Mouse (Mus musculus) liver, embryonic 12.5 days (tissue): ENCODE measurements around the gene Atp13a5. TPM values are rescaled to one million over a fixed set of nuclear protein-coding genes. Genes with fewer than 3 reads are reported as not detected.

Experiments
- ATAC-seq: fragments of 200-750 bp; cut with Nextera tagmentation; 2 replicates; pipeline ENCODE4 v1.8.0; 2017; ENCODE audit warnings: moderate number of reproducible peaks, mild to moderate bottlenecking, moderate library complexity
- H3K27ac ChIP-seq: fragments of 300-500 bp; sonication (generic); 2 replicates; pipeline ENCODE4 v1.5.1; 2016; ENCODE audit warnings: mild to moderate bottlenecking
- H3K27me3 ChIP-seq: fragments of 300-500 bp; sonication (generic); replicated peaks from 2 replicates; pipeline ENCODE4 v1.6.1; 2016; ENCODE audit warnings: mild to moderate bottlenecking, moderate library complexity
- H3K36me3 ChIP-seq: fragments of 300-500 bp; sonication (generic); 2 replicates; pipeline ENCODE4 v1.6.1; 2016; ENCODE audit warnings: mild to moderate bottlenecking, moderate library complexity
- H3K4me1 ChIP-seq: fragments of 300-500 bp; sonication (generic); 2 replicates; pipeline ENCODE4 v1.6.1; 2016
- H3K4me2 ChIP-seq: fragments of 300-500 bp; sonication (generic); 2 replicates; pipeline ENCODE4 v1.6.1; 2016; ENCODE audit warnings: mild to moderate bottlenecking, moderate library complexity
- H3K4me3 ChIP-seq: fragments of 300-500 bp; sonication (generic); 2 replicates; pipeline ENCODE4 v1.5.1; 2016; ENCODE audit warnings: mild to moderate bottlenecking, moderate library complexity
- H3K9ac ChIP-seq: fragments of 300-500 bp; sonication (generic); 2 replicates; pipeline ENCODE4 v1.6.1; 2016; ENCODE audit warnings: mild to moderate bottlenecking, moderate library complexity
- H3K9me3 ChIP-seq: fragments of 300-500 bp; sonication (generic); replicated peaks from 2 replicates; pipeline ENCODE4 v1.6.1; 2016; ENCODE audit warnings: mild to moderate bottlenecking, moderate library complexity
- whole genome bisulfite sequencing: fragments of 180-500 bp; shearing (Covaris S2); methylation state at CpG from one replicate; pipeline ENCODE4 v1.1.7; 2016; ENCODE audit not compliant: insufficient replicate concordance; 5-methylcytosine and 5-hydroxymethylcytosine counted together
- polyA plus RNA-seq: library from polyadenylated mRNA; unstranded; fragments of >200 nt; fragmentation: Nextera tagmentation; extraction: Ambion mirVana; gene quantifications from 2 replicates; pipeline ENCODE4 v1.2.1, GENCODE M21; 2016

Atp13a5 gene
- not detected in 2 replicates for polyA plus RNA-seq

- Histone ChIP-seq H3K4me1 (no peaks in the 10 kb centered on the region), H3K9ac (no peak within 1 kb of the TSS), H3K9me3 (no peaks in the 10 kb centered on the region), H3K4me2 (no peak within 1 kb of the TSS), H3K4me3 (no peak within 1 kb of the TSS), H3K36me3 (no peaks in the 10 kb centered on the region), H3K27me3 (no peaks in the 10 kb centered on the region), H3K27ac (no peak within 1 kb of the TSS)
- no peak for ATAC-seq
- WGBS: 56% methylated on average over 4 of the region's 4 CpGs
Observed at GRCm38 (mm10) chr16:29378458-29378857, at the start of gene Atp13a5. Gene Atp13a5 (minus strand): TSS chr16:29378732.

- no peaks in the 10 kb centered on the region for H3K36me3 ChIP-seq
- H3K9me3 ChIP-seq: no peaks in the 10 kb centered on the region
- WGBS: 70% methylated on average over 6 of the region's 6 CpGs
- H3K4me2 ChIP-seq: no peak overlapping the region
- no peak for ATAC-seq
- no peak overlapping the region for H3K4me3 ChIP-seq
- H3K4me1 ChIP-seq: no peaks in the 10 kb centered on the region
- H3K27ac ChIP-seq: no peak overlapping the region
- no peaks in the 10 kb centered on the region for H3K27me3 ChIP-seq
- no peak overlapping the region for H3K9ac ChIP-seq
Observed at GRCm38 (mm10) chr16:29414822-29415221, 36.3 kb upstream of the Atp13a5 start.

GRCm38 (mm10) chr16:29407319-29407718 is 28.8 kb upstream of the Atp13a5 start:
- no peak overlapping the region for H3K4me2 ChIP-seq
- H3K4me3 ChIP-seq: no peak overlapping the region
- no peaks in the 10 kb centered on the region for H3K27me3 ChIP-seq
- H3K27ac ChIP-seq: no peak overlapping the region
- H3K4me1 ChIP-seq: no peaks in the 10 kb centered on the region
- H3K9me3 ChIP-seq: no peaks in the 10 kb centered on the region
- no peak for ATAC-seq
- H3K36me3 ChIP-seq: no peaks in the 10 kb centered on the region
- WGBS: 82% methylated on average over 10 of the region's 10 CpGs
- no peak overlapping the region for H3K9ac ChIP-seq

GRCm38 (mm10) chr16:29399079-29399478 is 20.5 kb upstream of the Atp13a5 start:
- H3K9ac ChIP-seq: no peak overlapping the region
- no peaks in the 10 kb centered on the region for H3K9me3 ChIP-seq
- no peaks in the 10 kb centered on the region for H3K27me3 ChIP-seq
- 56% methylated on average over 2 of the region's 2 CpGs for WGBS
- H3K4me1 ChIP-seq: no peaks in the 10 kb centered on the region
- no peak overlapping the region for H3K4me3 ChIP-seq
- H3K27ac ChIP-seq: no peak overlapping the region
- H3K4me2 ChIP-seq: no peak overlapping the region
- no peaks in the 10 kb centered on the region for H3K36me3 ChIP-seq
- ATAC-seq: no peak

- no peaks in the 10 kb centered on the region for H3K27me3 ChIP-seq
- no peak overlapping the region for H3K9ac ChIP-seq
- H3K36me3 ChIP-seq: no peaks in the 10 kb centered on the region
- no peak overlapping the region for H3K27ac ChIP-seq
- H3K9me3 ChIP-seq: no peaks in the 10 kb centered on the region
- H3K4me3 ChIP-seq: no peak overlapping the region
- no peaks in the 10 kb centered on the region for H3K4me1 ChIP-seq
- 68% methylated on average over 4 of the region's 4 CpGs for WGBS
- H3K4me2 ChIP-seq: no peak overlapping the region
- no peak for ATAC-seq
Observed at GRCm38 (mm10) chr16:29384781-29385180, 6.2 kb upstream of the Atp13a5 start.

GRCm38 (mm10) chr16:29374636-29375035 is 3.9 kb downstream of the Atp13a5 start:
- 71% methylated on average over 8 of the region's 8 CpGs for WGBS

GRCm38 (mm10) chr16:29331351-29332044 is 47.0 kb downstream of the Atp13a5 start:
- H3K36me3 ChIP-seq: no peaks in the 10 kb centered on the region
- WGBS: 64% methylated on average over 3 of the region's 3 CpGs
- H3K9ac ChIP-seq: no peak overlapping the region
- H3K9me3 ChIP-seq: no peaks in the 10 kb centered on the region
- no peak for ATAC-seq
- no peak overlapping the region for H3K27ac ChIP-seq
- H3K4me2 ChIP-seq: no peak overlapping the region
- H3K4me1 ChIP-seq: no peaks in the 10 kb centered on the region
- H3K27me3 ChIP-seq: no peaks in the 10 kb centered on the region
- no peak overlapping the region for H3K4me3 ChIP-seq

More at GRCm38 (mm10) chr16:29374636-29375035, 3.9 kb downstream of the Atp13a5 start:
- no peak for ATAC-seq
- Histone ChIP-seq H3K4me2 (no peak overlapping the region), H3K27me3 (no peaks in the 10 kb centered on the region), H3K4me3 (no peak overlapping the region), H3K27ac (no peak overlapping the region), H3K9ac (no peak overlapping the region), H3K36me3 (no peaks in the 10 kb centered on the region), H3K9me3 (no peaks in the 10 kb centered on the region), H3K4me1 (no peaks in the 10 kb centered on the region)

GRCm38 (mm10) chr16:29330948-29331347 is 47.6 kb downstream of the Atp13a5 start:
- Histone ChIP-seq H3K27ac (no peak overlapping the region), H3K27me3 (no peaks in the 10 kb centered on the region), H3K9ac (no peak overlapping the region), H3K9me3 (no peaks in the 10 kb centered on the region), H3K36me3 (no peaks in the 10 kb centered on the region), H3K4me2 (no peak overlapping the region), H3K4me3 (no peak overlapping the region), H3K4me1 (no peaks in the 10 kb centered on the region)
- no peak for ATAC-seq
- 58% methylated on average over 5 of the region's 5 CpGs for WGBS

- H3K27me3 ChIP-seq: no peaks in the 10 kb centered on the region
- no peak for ATAC-seq
- no peaks in the 10 kb centered on the region for H3K4me1 ChIP-seq
- no peak overlapping the region for H3K9ac ChIP-seq
- H3K36me3 ChIP-seq: no peaks in the 10 kb centered on the region
- no peak overlapping the region for H3K4me2 ChIP-seq
- no peak overlapping the region for H3K4me3 ChIP-seq
- H3K9me3 ChIP-seq: no peaks in the 10 kb centered on the region
- WGBS: 63% methylated on average over 2 of the region's 2 CpGs
- H3K27ac ChIP-seq: no peak overlapping the region
Observed at GRCm38 (mm10) chr16:29329213-29329612, 49.3 kb downstream of the Atp13a5 start.

- no peak overlapping the region for H3K4me2 ChIP-seq
- H3K36me3 ChIP-seq: no peaks in the 10 kb centered on the region
- H3K9me3 ChIP-seq: no peaks in the 10 kb centered on the region
- H3K4me3 ChIP-seq: no peak overlapping the region
- no peaks in the 10 kb centered on the region for H3K4me1 ChIP-seq
- WGBS: 60% methylated on average over 3 of the region's 3 CpGs
- no peak overlapping the region for H3K9ac ChIP-seq
- ATAC-seq: no peak
- no peak overlapping the region for H3K27ac ChIP-seq
- H3K27me3 ChIP-seq: no peaks in the 10 kb centered on the region
Observed at GRCm38 (mm10) chr16:29327910-29328309, 50.6 kb downstream of the Atp13a5 start.

GRCm38 (mm10) chr16:29325233-29325919 is 53.2 kb downstream of the Atp13a5 start:
- no peak for ATAC-seq
- H3K4me1 ChIP-seq: no peaks in the 10 kb centered on the region
- WGBS: 74% methylated on average over 7 of the region's 7 CpGs
- no peak overlapping the region for H3K4me3 ChIP-seq
- H3K27me3 ChIP-seq: no peaks in the 10 kb centered on the region
- no peak overlapping the region for H3K4me2 ChIP-seq
- no peak overlapping the region for H3K9ac ChIP-seq
- H3K36me3 ChIP-seq: no peaks in the 10 kb centered on the region
- no peak overlapping the region for H3K27ac ChIP-seq
- H3K9me3 ChIP-seq: no peaks in the 10 kb centered on the region

GRCm38 (mm10) chr16:29320717-29321116 is 57.8 kb downstream of the Atp13a5 start:
- Histone ChIP-seq H3K27ac (no peak overlapping the region), H3K4me3 (no peak overlapping the region), H3K9ac (no peak overlapping the region), H3K27me3 (no peaks in the 10 kb centered on the region), H3K9me3 (no peaks in the 10 kb centered on the region), H3K36me3 (no peaks in the 10 kb centered on the region), H3K4me2 (no peak overlapping the region), H3K4me1 (no peaks in the 10 kb centered on the region)
- ATAC-seq: no peak
- WGBS: 49% methylated on average over 3 of the region's 3 CpGs
